8 mouse cellular contexts compared by ENCODE assay signal in the genomic region with DNA sequence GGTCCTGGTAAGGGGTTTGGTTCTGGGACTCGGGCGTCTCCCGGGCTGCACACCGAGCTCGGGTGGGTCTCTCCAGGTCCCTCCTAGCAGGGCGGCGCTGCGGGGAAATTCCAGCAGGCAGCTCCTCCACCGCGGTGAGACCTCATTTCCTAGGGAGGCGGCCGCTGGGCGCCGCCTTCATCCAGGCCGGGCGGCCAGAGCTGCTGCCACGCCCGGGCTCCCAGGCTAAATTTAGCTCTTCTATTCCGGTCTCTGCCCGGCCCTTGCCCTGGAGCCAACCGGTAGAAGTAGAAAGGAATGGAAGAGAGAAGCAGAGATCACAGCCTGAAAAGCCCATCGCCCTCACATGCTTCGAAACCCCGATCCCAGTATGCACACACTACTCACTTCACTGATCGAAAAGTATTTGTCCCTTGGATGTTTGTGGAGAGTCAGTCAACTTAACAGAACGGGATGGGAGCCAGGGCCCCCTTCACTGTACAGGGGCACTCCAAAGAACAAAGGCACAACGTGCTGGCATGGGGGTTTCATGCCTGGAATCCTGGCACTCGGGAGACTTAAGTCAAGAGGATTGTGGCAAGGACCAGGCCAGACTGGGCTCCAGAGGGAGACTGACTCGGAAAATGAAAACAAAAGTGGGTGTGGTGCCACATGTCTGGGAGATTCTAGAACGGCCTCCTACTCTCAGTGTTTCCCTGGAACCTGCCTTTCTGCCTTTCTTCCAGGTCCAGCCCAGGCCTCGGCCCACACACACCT. TPM values are rescaled to one million over a fixed set of nuclear protein-coding genes. Genes with fewer than 3 reads are reported as not detected.
A peak's percentile ranks its signal among the peaks of the same experiment; 100 is the strongest.
DNase-seq lines count a peak whose midpoint lies in the region; ATAC-seq and TF ChIP-seq lines count a peak whose summit lies in the region.

No protein-coding gene starts in this region.

- TF ChIP-seq POLR2A in cortical plate, adult 2 months (IDR thresholded peaks at IDR 0.05; ENCODE audit: extremely low read depth, insufficient read depth, low read length): no peak

- H3K4me2 ChIP-seq in intestine, embryonic 14.5 days (ENCODE audit: low read length): peak overlapping the region; percentile 54
- H3K4me2 ChIP-seq in liver, embryonic 15.5 days: peak overlapping the region; percentile 76

- H3K27me3 ChIP-seq in intestine, embryonic 14.5 days (replicated peaks; ENCODE audit: control insufficient read depth, insufficient read depth, low read length): no peaks in the 10 kb centered on the region
- no peaks in the 10 kb centered on the region for H3K27me3 ChIP-seq in liver, embryonic 15.5 days

- no peak for TF ChIP-seq CTCF in cortical plate, adult 2 months (IDR thresholded peaks at IDR 0.05; ENCODE audit: extremely low read depth, insufficient read depth, low read length)

- H3K9me3 ChIP-seq in intestine, embryonic 14.5 days (ENCODE audit: control insufficient read depth, low read length): no peaks in the 10 kb centered on the region
- no peaks in the 10 kb centered on the region for H3K9me3 ChIP-seq in liver, embryonic 15.5 days (replicated peaks)

- peaks cover 1% of the 10 kb centered on the region; the same call in 1 of the 2 replicates for H3K4me1 ChIP-seq in cortical plate, adult 2 months (ENCODE audit: control insufficient read depth, insufficient read depth, low read length)
- H3K4me1 ChIP-seq in intestine, embryonic 14.5 days (replicated peaks; ENCODE audit: control insufficient read depth, insufficient read depth, low read length): peaks cover 21% of the 10 kb centered on the region
- H3K4me1 ChIP-seq in liver, embryonic 15.5 days (replicated peaks): peaks cover 46% of the 10 kb centered on the region

- 10% methylated on average over 31 of the region's 31 CpGs for WGBS in intestine, embryonic 14.5 days
- WGBS in liver, embryonic 15.5 days (ENCODE audit: insufficient replicate concordance): 8% methylated on average over 31 of the region's 31 CpGs

- peak; percentile 64 for ATAC-seq in intestine, embryonic 14.5 days (replicated peaks; ENCODE audit: low FRiP score, low TSS enrichment, low read depth)
- ATAC-seq in liver, embryonic 15.5 days (ENCODE audit: insufficient read depth): peak; percentile 83

- intact Hi-C loops in left cerebral cortex, postnatal 36 days (cut with DNase I): no loop called here

- DNase-seq in left cerebral cortex, postnatal 36 days (ENCODE audit: low spot score in 2 of 2): peak; percentile 37 to 43
- no peak for DNase-seq in left cerebral cortex, adult 8-10 months (ENCODE audit: low spot score in 2 of 2)
- DNase-seq in gastrocnemius, postnatal 4 days (ENCODE audit: low spot score in 2 of 2): peak; percentile 63 to 75
- DNase-seq in intestine, embryonic 14.5 days (ENCODE audit: low spot score): peak; percentile 82
- peak; percentile 69 for DNase-seq in neural tube, embryonic 10.5 days (ENCODE audit: extremely low spot score, low spot score)
- peak; percentile 66 to 78 for DNase-seq in urinary bladder, adult 18-20 months (ENCODE audit: low spot score in 2 of 2)

- no peak overlapping the region for H3K4me3 ChIP-seq in cortical plate, adult 2 months (ENCODE audit: insufficient read depth, low read length)
- peak overlapping the region; percentile 17; the same call in 1 of the 2 replicates for H3K4me3 ChIP-seq in intestine, embryonic 14.5 days (ENCODE audit: low read depth, low read length)
- peak overlapping the region; percentile 48 for H3K4me3 ChIP-seq in liver, embryonic 15.5 days (replicated peaks)

- peak overlapping the region; percentile 32 for H3K27ac ChIP-seq in cortical plate, adult 2 months (ENCODE audit: insufficient read depth, low read length)
- peak overlapping the region; percentile 93 for H3K27ac ChIP-seq in intestine, embryonic 14.5 days (ENCODE audit: low read depth)
- peak overlapping the region; percentile 86 for H3K27ac ChIP-seq in liver, embryonic 15.5 days (replicated peaks)

- H3K36me3 ChIP-seq in intestine, embryonic 14.5 days (ENCODE audit: control insufficient read depth, insufficient read depth, low read length): no peaks in the 10 kb centered on the region
- H3K36me3 ChIP-seq in liver, embryonic 15.5 days (replicated peaks): no peaks in the 10 kb centered on the region

- H3K9ac ChIP-seq in intestine, embryonic 14.5 days (ENCODE audit: low read length): peak overlapping the region; percentile 47
- H3K9ac ChIP-seq in liver, embryonic 15.5 days: peak overlapping the region; percentile 54

RNA-seq across cellular contexts. Expression of a gene that starts 46.2 kb away (rescaled TPM):
- not detected for total RNA-seq in left cerebral cortex, postnatal 36 days (2021)
- not detected for total RNA-seq in left cerebral cortex, adult 8-10 months (2022)
- not detected in 2 replicates for polyA plus RNA-seq in cortical plate, adult 2 months (2012; rRNA removed)
- total RNA-seq in gastrocnemius, postnatal 4 days (2021): not detected
- polyA plus RNA-seq in intestine, embryonic 14.5 days (2014; fragmentation: Nextera tagmentation; extraction: Ambion mirVana): not detected in 2 replicates
- not detected in 2 replicates for polyA plus RNA-seq in liver, embryonic 15.5 days (2015; fragmentation: Nextera tagmentation; extraction: Ambion mirVana)

RNA-seq across cellular contexts. Expression of a gene that starts 46.3 kb away (rescaled TPM):
- total RNA-seq in left cerebral cortex, postnatal 36 days (2021): not detected
- total RNA-seq in left cerebral cortex, adult 8-10 months (2022): under 1 TPM in 2 of 4 experiments, not detected in 2; 0.37 to 0.59 TPM
- polyA plus RNA-seq in cortical plate, adult 2 months (2012; rRNA removed): 0.09 and 0.25 TPM in 2 replicates
- total RNA-seq in gastrocnemius, postnatal 4 days (2021): not detected
- polyA plus RNA-seq in intestine, embryonic 14.5 days (2014; fragmentation: Nextera tagmentation; extraction: Ambion mirVana): not detected in 2 replicates
- polyA plus RNA-seq in liver, embryonic 15.5 days (2015; fragmentation: Nextera tagmentation; extraction: Ambion mirVana): not detected in 2 replicates

RNA-seq across cellular contexts. Expression of a gene that starts 54.2 kb away (rescaled TPM):
- total RNA-seq in left cerebral cortex, postnatal 36 days (2021): 100 to 1,000 TPM; 384 TPM
- total RNA-seq in left cerebral cortex, adult 8-10 months (2022): 100 to 1,000 TPM; 407 to 432 (median 416) TPM
- polyA plus RNA-seq in cortical plate, adult 2 months (2012; rRNA removed): 548 and 595 TPM in 2 replicates
- total RNA-seq in gastrocnemius, postnatal 4 days (2021): 100 to 1,000 TPM; 655 to 661 TPM
- 2,795 and 2,826 TPM in 2 replicates for polyA plus RNA-seq in intestine, embryonic 14.5 days (2014; fragmentation: Nextera tagmentation; extraction: Ambion mirVana)
- 634 and 778 TPM in 2 replicates for polyA plus RNA-seq in liver, embryonic 15.5 days (2015; fragmentation: Nextera tagmentation; extraction: Ambion mirVana)

Comparison
In these comparisons a context has a peak if more than half of its experiments do, and no peak if none do; other contexts are left out.
1. DNase-seq: peak in left cerebral cortex, postnatal 36 days (2 of 2), gastrocnemius, postnatal 4 days (2 of 2), intestine, embryonic 14.5 days (single experiment), neural tube, embryonic 10.5 days (single experiment) and urinary bladder, adult 18-20 months (2 of 2); none in left cerebral cortex, adult 8-10 months (0 of 2).
2. H3K27ac ChIP-seq: peak in every context shown above with its lines; median percentile 93 in intestine, embryonic 14.5 days; 86 in liver, embryonic 15.5 days; 32 in cortical plate, adult 2 months.